Mouse (Mus musculus) stomach, postnatal 0 days (tissue): ENCODE results near the gene Vrk3.

ENCODE experiments used
- CTCF ChIP-seq: IDR thresholded peaks from 2 replicates; pipeline ENCODE4 v1.5.1; 2016; ENCODE audit warnings: antibody characterized with exemption, low read depth, mild to moderate bottlenecking, moderate library complexity
- EP300 ChIP-seq: optimal IDR thresholded peaks from 2 replicates; pipeline ENCODE3; 2016; ENCODE audit warnings: antibody characterized with exemption

DNA sequence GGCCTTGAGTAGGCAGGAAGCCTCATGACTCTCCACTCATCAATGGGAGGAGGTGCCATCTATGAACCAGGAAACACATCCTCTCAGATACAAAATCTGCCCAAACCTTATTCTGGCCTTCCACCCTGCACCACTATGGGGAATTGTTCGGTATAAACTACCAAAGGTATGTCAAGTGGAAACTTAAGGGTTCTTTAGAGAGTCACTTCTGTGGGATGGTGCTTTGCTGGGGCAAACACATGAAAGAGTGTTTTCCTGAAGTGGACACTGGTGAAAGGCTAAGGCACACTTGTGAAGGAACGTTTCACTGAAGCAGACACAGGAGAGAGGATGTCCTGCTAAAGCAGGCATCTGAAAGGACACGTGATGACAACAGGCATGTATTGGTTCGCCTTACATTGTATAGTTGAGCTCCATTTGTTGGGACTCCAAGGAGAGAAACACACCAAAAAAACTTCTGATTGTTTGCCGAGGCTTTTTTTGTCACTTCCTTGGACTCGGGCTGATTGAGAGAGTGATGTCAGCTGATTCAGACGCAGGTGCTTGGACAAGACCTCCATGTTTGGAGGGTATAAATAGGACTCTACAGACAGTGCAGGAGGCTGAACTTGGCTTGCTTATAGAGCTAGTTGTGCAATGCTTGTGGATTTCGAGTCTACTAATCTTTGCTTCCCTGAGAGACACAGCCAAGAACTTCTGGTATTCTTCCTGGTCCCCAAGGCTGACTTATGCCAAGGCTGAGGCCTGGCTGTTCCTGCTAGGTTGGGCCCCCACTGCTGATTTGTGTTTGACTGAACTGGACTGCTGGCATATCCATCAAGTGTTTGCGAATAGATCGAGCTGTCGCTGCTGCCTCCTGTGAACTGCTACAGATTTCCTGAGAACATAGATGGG lies 19.9 kb upstream of the Vrk3 start:
- TF ChIP-seq EP300 (no peak), CTCF (no peak)
